Mouse (Mus musculus) inflammation-experienced regulatory T-cells, adult 16 weeks (primary cell): Measurements from ENCODE around the gene Orm2. TPM values are rescaled to one million over a fixed set of nuclear protein-coding genes. Genes with fewer than 3 reads are reported as not detected.

ENCODE experiments used
- polyA plus RNA-seq: library from polyadenylated mRNA; unstranded; fragments of 100-300 nt; shearing (Covaris generic); gene quantifications from one replicate; pipeline ENCODE4 v1.2.1, GENCODE M21; 2017

Gene Orm2
- polyA plus RNA-seq: 1.0 TPM

GRCm38 (mm10) chr4:63362150-63362549 lies at the start of gene Orm2:
TSS of gene Orm2 (plus strand) at chr4:63362449.

GRCm38 (mm10) chr4:63344295-63344694 lies 18.0 kb upstream of the Orm2 start, which contains the start of gene Orm1:
TSS of gene Orm1 (plus strand) at chr4:63344560.

GRCm38 (mm10) chr4:63355877-63356665 lies 6.2 kb upstream of the Orm2 start, which contains the start of gene Orm3:
TSS of gene Orm3 (plus strand) at chr4:63356162.

GRCm38 (mm10) chr4:63403040-63403959 lies 41.1 kb downstream of the Orm2 start, which contains the start of gene Akna:
TSS of gene Akna (minus strand) at chr4:63403354.

Other genes starting within 250 kb of the Orm2 start
- gene Ambp, start 207.7 kb upstream of the Orm2 start, polyA plus RNA-seq: not detected
- not detected for gene Kif12, start 190.3 kb upstream of the Orm2 start, polyA plus RNA-seq
- 0.55 TPM for gene Col27a1, start 148.4 kb upstream of the Orm2 start, polyA plus RNA-seq
- gene Orm1, start 17.9 kb upstream of the Orm2 start, polyA plus RNA-seq: not detected
- 0.90 TPM for gene Orm3, start 6.3 kb upstream of the Orm2 start, polyA plus RNA-seq
- gene Akna, start 40.9 kb downstream of the Orm2 start, polyA plus RNA-seq: 536 TPM
- gene Whrn, start 133.5 kb downstream of the Orm2 start, polyA plus RNA-seq: 3.5 TPM
- 162 TPM for gene Atp6v1g1, start 182.3 kb downstream of the Orm2 start, polyA plus RNA-seq
- gene Tmem268, start 196.3 kb downstream of the Orm2 start, polyA plus RNA-seq: 36.4 TPM
- gene Gm11213, start 242.8 kb downstream of the Orm2 start, polyA plus RNA-seq: not detected